Mouse (Mus musculus) MEL (cell line): ENCODE measurements around the gene Tlcd2.

Experiments
- CHD1 ChIP-seq: IDR thresholded peaks from 2 replicates; pipeline ENCODE4 v1.6.1; 2012; ENCODE audit warnings: low read depth, mild to moderate bottlenecking, inconsistent platforms, low read length, improper control_type of control experiment
- CTCF ChIP-seq, 3 experiments: IDR thresholded peaks in 2 of 3; conservative IDR thresholded peaks in 1 of 3; 2 replicates each; pipeline ENCODE4 v1.5.1; 2011 to 2012; ENCODE audit warnings: low read length in 3 of 3, low read depth in 2 of 3, mild to moderate bottlenecking in 2 of 3, improper control_type of control experiment in 1 of 3, inconsistent platforms in 1 of 3, mixed read lengths in 1 of 3, moderate library complexity in 1 of 3; ENCODE audit not compliant: control insufficient read depth in 1 of 3, insufficient read depth in 1 of 3, poor library complexity in 1 of 3, severe bottlenecking in 1 of 3
- E2F4 ChIP-seq: IDR thresholded peaks from 2 replicates; pipeline ENCODE4 v1.6.1; 2011; ENCODE audit warnings: low read depth, low read length, improper control_type of control experiment, borderline replicate concordance
- EP300 ChIP-seq, 2 experiments: IDR thresholded peaks; 2 replicates each; pipeline ENCODE4 v1.6.1; 2011; ENCODE audit warnings: improper control_type of control experiment in 2 of 2, low read length in 2 of 2, low read depth in 1 of 2, mild to moderate bottlenecking in 1 of 2
- GATA1 ChIP-seq: IDR thresholded peaks from 2 replicates; pipeline ENCODE4 v1.6.1; 2011; ENCODE audit warnings: low read depth, low read length, improper control_type of control experiment
- MAFK ChIP-seq: IDR thresholded peaks from 2 replicates; pipeline ENCODE4 v1.6.1; 2011; ENCODE audit warnings: low read depth, mild to moderate bottlenecking, low read length, improper control_type of control experiment, borderline replicate concordance
- MYB ChIP-seq: IDR thresholded peaks from 2 replicates; pipeline ENCODE4 v1.6.1; 2011; ENCODE audit warnings: mild to moderate bottlenecking, low read depth, low read length, improper control_type of control experiment
- POLR2A ChIP-seq, 2 experiments: IDR thresholded peaks; 2 replicates each; pipeline ENCODE4 v1.6.1; 2011 to 2012; ENCODE audit warnings: low read length in 2 of 2, mild to moderate bottlenecking in 2 of 2, control low read depth in 1 of 2, improper control_type of control experiment in 1 of 2, low read depth in 1 of 2, moderate library complexity in 1 of 2; ENCODE audit not compliant: control insufficient read depth in 1 of 2, insufficient read depth in 1 of 2, poor library complexity in 1 of 2
- TAL1 ChIP-seq: IDR thresholded peaks from 2 replicates; pipeline ENCODE4 v1.6.1; 2012; ENCODE audit warnings: mild to moderate bottlenecking, inconsistent platforms, low read length, moderate library complexity, mixed read lengths
- UBTF ChIP-seq: IDR thresholded peaks from 2 replicates; pipeline ENCODE4 v1.6.1; 2012; ENCODE audit warnings: low read depth, mild to moderate bottlenecking, inconsistent platforms, low read length, improper control_type of control experiment, moderate library complexity, borderline replicate concordance; ENCODE audit not compliant: insufficient read depth
- ZC3H11A ChIP-seq: IDR thresholded peaks from 2 replicates; pipeline ENCODE4 v1.6.1; 2012; ENCODE audit warnings: low read depth, mild to moderate bottlenecking, inconsistent platforms, low read length, improper control_type of control experiment

DNA sequence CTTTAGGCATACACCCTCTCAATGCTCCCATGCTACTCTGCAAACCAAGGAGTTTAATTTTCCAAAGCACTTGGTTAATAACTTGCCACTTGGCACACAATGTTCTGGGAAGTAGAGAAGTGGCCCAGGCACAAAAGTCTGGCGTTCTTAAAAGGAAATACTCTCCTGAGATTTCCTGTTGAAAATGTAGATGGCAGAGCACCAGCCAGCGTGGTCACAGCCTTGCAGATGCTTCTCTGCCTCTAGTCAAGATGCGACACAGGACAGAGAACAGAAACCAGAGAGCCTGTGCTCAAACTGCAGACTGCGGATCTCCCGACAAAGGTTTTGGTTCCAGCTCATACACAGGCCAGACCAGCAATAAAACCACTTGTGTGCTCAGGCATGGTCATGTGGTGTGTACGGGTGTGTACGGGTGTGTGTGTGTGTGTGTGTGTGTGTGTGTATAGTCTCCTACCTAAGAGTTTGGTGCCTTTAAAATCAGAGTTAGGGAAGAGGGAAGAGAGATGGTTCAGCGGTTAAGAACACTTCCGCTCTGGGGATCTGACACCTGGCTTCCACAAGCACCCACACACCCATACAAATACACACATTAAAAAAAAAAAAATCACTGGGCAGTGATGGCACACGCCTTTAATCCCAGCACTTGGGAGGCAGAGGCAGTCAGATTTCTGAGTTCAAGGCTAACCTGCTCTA, 6.3 kb upstream of the Tlcd2 start:
- TF ChIP-seq CTCF (IDR thresholded peaks at IDR 0.05 in 2 of 3, conservative IDR thresholded peaks at IDR 0.05 in 1 of 3; ENCODE audit: control insufficient read depth in 1 of 3, insufficient read depth in 1 of 3, low read depth in 2 of 3, low read length in 3 of 3, poor library complexity in 1 of 3, severe bottlenecking in 1 of 3) (no peak), POLR2A (IDR thresholded peaks at IDR 0.05; ENCODE audit: control insufficient read depth in 1 of 2, insufficient read depth in 1 of 2, low read depth in 1 of 2, low read length in 2 of 2, poor library complexity in 1 of 2) (no peak), GATA1 (no peak), CHD1 (no peak), ZC3H11A (no peak), EP300 (IDR thresholded peaks at IDR 0.05; ENCODE audit: low read depth in 1 of 2, low read length in 2 of 2) (no peak), TAL1 (no peak), UBTF (no peak), E2F4 (no peak), MAFK (no peak), MYB (no peak)
